Mouse (Mus musculus) layer of hippocampus, adult 18-20 months (tissue): ENCODE data around the gene Fkbp10. TPM values are rescaled to one million over a fixed set of nuclear protein-coding genes. Genes with fewer than 3 reads are reported as not detected.
A peak's percentile ranks its signal among the peaks of the same experiment; 100 is the strongest.

Experiments used
- DNase-seq, 2 experiments: peaks; one replicate each; pipeline ENCODE4 v3.0.0; 2022; ENCODE audit warnings: low spot score in 2 of 2
- microRNA-seq, 2 experiments: library from miRNA; unstranded; fragments of <30 nt; microRNA quantifications; one replicate each; pipeline ENCODE4 v1.2.0; 2021
- total RNA-seq, 2 experiments: library from RNA; stranded (reverse); gene quantifications; 2 replicates each; pipeline ENCODE4 v1.2.3; 2021

Fkbp10 gene
- total RNA-seq, 2 experiments from 2014 or later = 5.4 to 5.8 TPM

- DNase-seq = no peak
Measured at GRCm38 (mm10) chr11:100465229-100465792, 49.8 kb downstream of the Fkbp10 start.

GRCm38 (mm10) chr11:100465833-100466232 is 50.3 kb downstream of the Fkbp10 start:
- no peak for DNase-seq

- DNase-seq = peak in 1 of 2 experiments; percentile 19
Measured at GRCm38 (mm10) chr11:100471352-100472196, 56.1 kb downstream of the Fkbp10 start.

GRCm38 (mm10) chr11:100472197-100472934 is 56.9 kb downstream of the Fkbp10 start, which contains the start of gene Klhl11:
Gene Klhl11 (minus strand): TSS chr11:100472741.
- peak; percentile 84 to 95 for DNase-seq

GRCm38 (mm10) chr11:100472935-100473295 is 57.4 kb downstream of the Fkbp10 start:
- no peak for DNase-seq

Small RNA genes lying within 50 kb of the gene (microRNA-seq; reads per million reads assigned to microRNA genes)
- gene Gm27374 = 0 reads per million in 2 experiments

Other genes with a start within 250 kb of the Fkbp10 start
- 1 to 10 TPM; 3.8 to 4.4 TPM for gene Krt9, start 222.5 kb upstream of the Fkbp10 start, total RNA-seq
- not detected for gene Krt14, start 208.1 kb upstream of the Fkbp10 start, total RNA-seq
- gene Krt16, start 166.8 kb upstream of the Fkbp10 start, total RNA-seq = not detected
- gene Krt17, start 154.7 kb upstream of the Fkbp10 start, total RNA-seq = not detected
- not detected for gene Krt42, start 145.8 kb upstream of the Fkbp10 start, total RNA-seq
- 100 to 1,000 TPM; 739 to 776 TPM for gene Eif1, start 95.8 kb upstream of the Fkbp10 start, total RNA-seq
- not detected for gene Gast, start 81.3 kb upstream of the Fkbp10 start, total RNA-seq
- 100 to 1,000 TPM; 186 to 208 TPM for gene Hap1, start 59.6 kb upstream of the Fkbp10 start, total RNA-seq
- 10 to 100 TPM; 31.0 to 35.6 TPM for gene Jup, start 17.9 kb upstream of the Fkbp10 start, total RNA-seq
- 10 to 100 TPM in 1 of 2 experiments, 1 to 10 TPM in 1; 9.8 to 11.2 TPM for gene P3h4, start 861 bp upstream of the Fkbp10 start, total RNA-seq
- 10 to 100 TPM; 48.8 to 53.4 TPM for gene Nt5c3b, start 26.1 kb downstream of the Fkbp10 start, total RNA-seq
- gene Klhl10, start 26.2 kb downstream of the Fkbp10 start, total RNA-seq = 1 to 10 TPM in 1 of 2 experiments, under 1 TPM in 1; 0.74 to 1.2 TPM
- gene Klhl11, start 57.0 kb downstream of the Fkbp10 start, total RNA-seq = 100 to 1,000 TPM; 117 to 124 TPM
- gene Acly, start 112.3 kb downstream of the Fkbp10 start, total RNA-seq = 100 to 1,000 TPM; 118 to 124 TPM
- gene Ttc25, start 129.9 kb downstream of the Fkbp10 start, total RNA-seq = 1 to 10 TPM in 1 of 2 experiments, under 1 TPM in 1; 0.96 to 1.1 TPM
- 100 to 1,000 TPM; 171 to 195 TPM for gene Cnp, start 159.2 kb downstream of the Fkbp10 start, total RNA-seq
- gene Nkiras2, start 203.5 kb downstream of the Fkbp10 start, total RNA-seq = 10 to 100 TPM; 10.8 to 11.1 TPM
- 100 to 1,000 TPM; 223 to 252 TPM for gene Dnajc7, start 204.5 kb downstream of the Fkbp10 start, total RNA-seq